Mouse (Mus musculus) MEL-GATA-1-ER (cell line): ENCODE results near the gene Mrgprg.

Experiments used
- DNase-seq: peaks from one replicate; pipeline ENCODE4 v3.0.0-alpha.2; 2012; ENCODE audit warnings: low read depth; ENCODE audit errors: extremely low read depth

Gene Mrgprg

GRCm38 (mm10) chr7:143766893-143767292, at the start of gene Mrgprg:
TSS of gene Mrgprg (minus strand) at chr7:143766993.
- no peak for DNase-seq

GRCm38 (mm10) chr7:143808909-143809308, 42.1 kb upstream of the Mrgprg start:
- DNase-seq = peak; percentile 32

- DNase-seq = no peak
These were observed 38.4 kb upstream of the Mrgprg start for GRCm38 (mm10) chr7:143805199-143805624.

- DNase-seq = no peak
These were observed 34.6 kb upstream of the Mrgprg start for GRCm38 (mm10) chr7:143801195-143802065.

- DNase-seq = no peak
These were observed 34.0 kb upstream of the Mrgprg start for GRCm38 (mm10) chr7:143800770-143801169.

GRCm38 (mm10) chr7:143798783-143799182, 32.0 kb upstream of the Mrgprg start:
- no peak for DNase-seq

GRCm38 (mm10) chr7:143793121-143793520, 26.3 kb upstream of the Mrgprg start:
- peak; percentile 26 for DNase-seq

GRCm38 (mm10) chr7:143792336-143792985, 25.7 kb upstream of the Mrgprg start:
- DNase-seq = no peak

- no peak for DNase-seq
These were observed 17.4 kb upstream of the Mrgprg start, which contains the start of gene Mrgpre for GRCm38 (mm10) chr7:143783996-143784829. TSS of gene Mrgpre (minus strand) at chr7:143784500.

- DNase-seq = no peak
These were observed 16.7 kb upstream of the Mrgprg start for GRCm38 (mm10) chr7:143783378-143783995.

- DNase-seq = no peak
These were observed 10.6 kb upstream of the Mrgprg start for GRCm38 (mm10) chr7:143777375-143777774.

- no peak for DNase-seq
These were observed 9.3 kb upstream of the Mrgprg start for GRCm38 (mm10) chr7:143776137-143776536.

GRCm38 (mm10) chr7:143769461-143769860, 2.7 kb upstream of the Mrgprg start:
- DNase-seq = no peak

GRCm38 (mm10) chr7:143768267-143768666, 1.5 kb upstream of the Mrgprg start:
- DNase-seq = no peak

GRCm38 (mm10) chr7:143764876-143765530, 1.8 kb downstream of the Mrgprg start:
- DNase-seq = no peak

GRCm38 (mm10) chr7:143763794-143764193, 3.0 kb downstream of the Mrgprg start:
- DNase-seq = no peak

GRCm38 (mm10) chr7:143758956-143759355, 7.8 kb downstream of the Mrgprg start:
- DNase-seq = no peak

GRCm38 (mm10) chr7:143757696-143758095, 9.1 kb downstream of the Mrgprg start:
- no peak for DNase-seq

GRCm38 (mm10) chr7:143757027-143757390, 9.8 kb downstream of the Mrgprg start:
- peak; percentile 75 for DNase-seq

GRCm38 (mm10) chr7:143756125-143757026, 10.4 kb downstream of the Mrgprg start, which contains the start of gene Osbpl5:
TSS of gene Osbpl5 (minus strand) at chr7:143756985.
- no peak for DNase-seq
